Mouse (Mus musculus) NIH3T3 (cell line): ENCODE data around the gene Kcnab1.

Experiments
- DNase-seq: peaks from one replicate; pipeline ENCODE4 v3.0.0-alpha.2; 2012; ENCODE audit warnings: low read depth

Gene Kcnab1

DNA sequence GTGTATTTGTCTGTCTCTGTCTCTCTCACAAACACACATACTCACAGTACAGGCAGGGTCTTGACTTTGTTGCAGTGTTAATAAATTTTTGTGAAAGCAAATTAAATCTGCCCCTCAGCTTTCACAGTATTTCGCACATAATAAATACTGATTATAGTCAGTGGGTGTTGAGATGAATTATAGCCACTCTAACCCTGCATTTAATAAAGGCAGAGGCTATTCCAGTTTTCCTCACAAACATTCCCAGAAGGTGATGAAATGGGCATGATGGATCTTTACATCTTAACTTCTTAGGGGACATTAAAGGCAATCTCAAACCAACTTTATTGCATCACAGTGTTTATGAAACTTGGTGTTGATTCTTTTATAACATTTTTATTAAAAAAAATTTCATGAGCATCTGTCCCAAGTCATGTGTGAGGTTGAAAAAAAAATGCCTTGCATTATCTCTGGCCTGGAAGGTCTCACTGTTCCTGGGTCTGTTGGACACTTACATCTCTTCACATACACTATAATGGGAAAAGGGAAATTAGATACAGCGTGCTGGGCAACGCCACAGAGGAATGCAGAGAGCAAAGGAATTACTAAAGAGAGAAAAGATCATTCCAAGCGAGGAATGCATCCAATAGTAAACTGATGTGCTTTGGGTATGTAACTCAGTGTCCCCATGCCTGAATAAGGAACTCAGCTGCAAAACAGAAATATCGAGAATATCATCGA is 95.3 kb downstream of the Kcnab1 start:
- peak; percentile 71 for DNase-seq

DNA sequence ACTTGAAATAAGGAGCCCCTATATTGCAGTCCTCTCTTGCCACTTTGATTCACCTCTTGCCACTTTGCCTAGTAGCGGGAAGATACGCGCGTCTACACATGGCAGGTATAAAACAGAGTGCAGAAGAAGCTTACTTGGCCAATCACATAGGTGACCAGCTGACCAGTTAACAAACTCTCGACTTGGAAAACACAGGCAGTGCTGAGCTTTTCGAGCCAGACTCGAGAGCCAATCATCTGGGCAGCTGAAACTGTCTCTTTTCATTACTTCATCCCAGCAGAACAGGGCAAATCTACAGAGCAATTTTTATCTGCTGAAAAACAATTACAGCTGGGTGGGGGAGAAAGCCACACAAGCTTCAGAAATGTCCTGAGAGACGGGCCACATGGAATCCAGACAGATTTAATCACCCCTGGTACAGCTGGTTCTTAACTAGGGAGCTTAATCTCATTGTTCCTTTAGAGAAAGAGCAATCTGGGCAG is 96.4 kb downstream of the Kcnab1 start:
- DNase-seq: no peak

DNA sequence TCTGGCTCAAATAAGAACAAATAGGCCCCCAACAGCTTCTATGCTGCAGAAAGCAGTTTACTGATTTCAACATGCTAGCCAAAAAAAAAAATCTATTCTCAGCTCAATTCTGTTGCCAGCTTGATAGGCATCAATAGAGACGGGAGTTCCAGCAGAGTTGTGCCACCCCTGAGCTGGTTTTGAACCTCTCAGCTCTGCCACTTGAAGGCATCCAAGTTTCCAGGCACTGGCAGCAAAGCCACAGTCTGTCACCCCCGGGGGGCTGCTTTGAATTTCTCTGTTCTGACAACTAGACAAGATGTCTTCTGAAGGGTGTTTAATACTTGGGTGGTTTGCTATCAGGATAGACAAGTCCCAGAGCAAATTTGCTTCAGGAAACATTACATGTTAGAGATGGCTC is 104.5 kb downstream of the Kcnab1 start:
- DNase-seq: no peak

DNA sequence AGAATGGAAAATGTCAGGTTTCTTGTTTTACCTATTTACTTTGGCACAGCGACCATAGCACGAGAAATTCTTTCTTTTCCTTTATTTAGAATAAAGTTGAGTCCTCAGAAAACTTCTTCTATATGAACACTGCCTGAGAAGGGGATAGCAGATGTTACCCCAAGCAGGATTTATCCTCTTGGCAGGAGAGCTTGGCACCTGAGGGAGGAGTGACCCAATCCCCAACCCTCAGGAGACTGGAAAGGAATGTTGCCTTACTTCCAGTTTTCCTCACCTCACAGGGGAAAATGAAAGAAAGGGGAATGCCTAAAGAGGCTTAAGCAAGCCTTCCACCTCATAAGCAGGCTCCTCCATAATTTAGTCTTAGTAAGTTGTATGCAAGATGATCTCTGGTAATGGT is 105.5 kb downstream of the Kcnab1 start:
- DNase-seq: peak; percentile 57

DNA sequence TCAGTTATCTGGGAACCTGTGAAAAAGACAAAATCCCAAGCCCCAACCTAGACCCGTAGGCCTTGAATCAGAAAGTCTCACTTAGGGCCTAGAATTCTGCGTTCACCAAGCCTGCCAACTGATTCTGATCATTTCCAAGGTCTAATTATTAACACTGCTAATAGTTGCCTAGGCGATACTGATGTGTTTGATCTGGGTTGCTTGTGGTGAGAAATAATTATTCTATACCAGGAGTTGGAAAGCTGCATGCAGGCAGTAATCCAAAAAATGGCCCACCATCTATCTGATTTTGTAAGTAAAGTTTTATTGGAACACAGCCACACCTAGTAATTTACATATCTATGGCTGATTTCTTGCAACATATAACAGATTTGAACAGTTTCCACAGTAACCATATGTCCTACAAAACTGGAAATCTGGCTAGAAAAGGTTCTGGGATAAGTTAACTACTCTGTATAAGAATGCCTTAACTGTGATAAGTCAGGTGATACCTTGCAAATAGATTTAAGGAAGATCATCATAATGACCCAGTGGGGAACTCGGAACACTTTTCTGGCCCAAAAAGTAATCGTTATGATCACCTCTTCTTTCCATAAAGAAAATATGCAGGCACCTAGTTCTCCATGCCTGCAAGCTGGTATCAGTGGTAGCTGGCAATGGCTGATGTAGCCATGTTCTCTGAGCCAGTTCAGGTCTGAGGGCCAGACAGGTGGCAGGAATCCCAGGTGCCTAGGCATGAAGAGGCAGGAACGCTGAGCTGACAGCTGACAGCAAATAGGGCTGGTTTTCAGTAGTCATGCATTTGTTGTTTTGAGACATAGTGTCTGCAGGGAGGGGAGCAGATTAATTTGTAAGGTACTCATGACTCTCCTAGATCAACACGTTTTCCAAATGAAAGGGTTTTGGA is 108.7 kb downstream of the Kcnab1 start:
- no peak for DNase-seq

DNA sequence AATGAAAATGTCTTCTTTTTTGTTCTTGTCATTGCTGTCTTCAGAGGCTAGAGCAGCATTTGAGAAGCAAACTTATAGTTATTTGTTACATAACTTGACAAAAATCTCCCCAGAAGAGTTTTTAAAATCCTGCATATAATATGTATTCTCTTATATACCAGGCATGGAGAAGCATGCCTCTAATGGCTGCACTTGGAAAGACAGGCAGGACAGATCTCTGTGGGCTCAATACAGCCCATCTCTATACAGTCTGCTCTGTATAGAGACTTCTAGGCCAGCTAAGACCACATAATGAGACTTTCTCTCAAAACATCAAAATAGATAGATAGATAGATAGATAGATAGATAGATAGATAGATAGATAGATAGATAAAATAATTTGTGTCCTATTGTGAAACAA is 111.1 kb downstream of the Kcnab1 start:
- peak; percentile 28 for DNase-seq

DNA sequence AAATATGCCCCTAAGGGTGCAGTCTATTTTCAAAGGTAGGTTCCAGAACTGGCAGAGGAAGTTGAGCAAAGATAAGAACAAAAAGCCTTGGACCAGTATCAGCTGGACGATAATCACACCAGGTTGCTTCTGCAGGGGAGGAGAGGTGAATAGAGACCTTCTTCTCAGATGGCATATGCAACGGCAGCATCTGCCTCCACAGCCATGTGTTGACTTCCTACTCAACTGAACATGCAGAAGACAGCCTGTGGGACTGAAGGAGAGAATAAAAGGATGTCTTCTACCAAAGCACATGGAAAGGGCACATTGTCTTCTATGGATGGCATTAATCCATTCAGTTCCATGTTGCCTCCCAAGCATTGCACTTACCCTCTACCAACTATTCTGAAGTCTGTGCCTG is 114.5 kb downstream of the Kcnab1 start:
- no peak for DNase-seq

DNA sequence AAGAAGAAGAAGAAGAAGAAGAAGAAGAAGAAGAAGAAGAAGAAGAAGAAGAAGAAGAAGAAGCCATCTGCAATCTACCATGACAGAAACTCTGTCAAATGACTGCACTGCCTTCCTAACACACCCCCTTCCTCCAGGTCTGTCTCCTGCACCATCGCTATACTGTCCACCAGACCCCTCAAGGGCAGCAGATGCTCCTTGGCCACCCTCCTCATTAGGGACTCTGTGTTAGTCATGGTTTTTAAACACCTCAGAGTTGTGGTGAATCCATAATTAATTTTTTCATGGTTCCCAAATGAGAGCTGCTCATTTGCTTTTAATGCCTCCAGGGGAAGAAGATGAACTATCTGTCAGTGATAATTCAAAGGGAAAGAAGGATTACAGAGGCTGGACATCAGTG is 121.8 kb downstream of the Kcnab1 start:
- no peak for DNase-seq

DNA sequence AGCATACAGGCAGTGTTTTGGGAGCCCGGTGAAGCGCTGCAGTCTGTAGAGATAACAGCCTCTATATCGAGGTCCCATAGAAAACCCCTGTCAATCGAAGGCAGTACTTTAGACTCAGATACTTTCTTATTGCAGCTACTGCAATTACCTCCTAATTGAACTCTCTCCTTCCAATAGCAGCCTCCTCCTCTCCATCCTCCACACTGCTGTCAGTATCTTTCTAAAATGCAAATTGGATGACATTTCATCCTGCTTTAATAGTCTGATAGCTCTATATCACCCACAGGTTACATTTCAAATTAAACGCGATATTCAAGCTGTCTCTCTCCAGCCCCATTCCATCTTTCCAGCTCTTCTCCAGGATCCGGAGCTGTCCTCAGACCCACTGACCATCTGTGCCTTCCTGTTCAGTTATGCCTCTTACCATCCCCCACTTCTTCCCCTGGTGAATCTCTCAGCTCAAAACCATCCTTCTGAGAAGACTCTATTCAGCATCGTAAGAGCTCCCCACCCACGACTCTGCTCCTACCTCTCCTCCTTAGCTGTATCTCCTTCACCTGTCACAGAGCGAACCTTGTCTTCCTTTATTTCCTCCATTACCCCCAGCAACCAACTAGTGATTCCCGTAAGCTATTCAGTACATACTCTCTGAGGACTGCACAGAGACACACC is 122.4 kb downstream of the Kcnab1 start:
- no peak for DNase-seq

DNA sequence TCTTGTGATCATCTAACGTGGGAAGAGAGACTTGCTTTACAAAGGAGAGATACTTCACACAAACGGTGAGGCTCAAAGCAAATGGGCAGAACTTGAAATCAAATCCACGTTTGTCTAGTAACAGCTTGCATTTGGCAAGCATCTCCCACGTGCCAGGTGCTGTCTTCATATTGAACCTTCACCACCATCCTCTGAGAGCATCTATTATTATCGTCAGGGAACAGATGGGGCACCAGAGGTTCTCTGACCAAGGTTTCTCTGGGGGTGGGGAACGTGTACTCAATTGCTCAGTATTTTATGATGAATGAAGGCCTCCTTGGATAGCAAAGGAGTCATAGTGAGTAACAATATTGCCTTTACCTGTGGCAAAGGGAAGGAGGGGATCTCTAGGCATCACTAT is 139.8 kb downstream of the Kcnab1 start:
- no peak for DNase-seq

DNA sequence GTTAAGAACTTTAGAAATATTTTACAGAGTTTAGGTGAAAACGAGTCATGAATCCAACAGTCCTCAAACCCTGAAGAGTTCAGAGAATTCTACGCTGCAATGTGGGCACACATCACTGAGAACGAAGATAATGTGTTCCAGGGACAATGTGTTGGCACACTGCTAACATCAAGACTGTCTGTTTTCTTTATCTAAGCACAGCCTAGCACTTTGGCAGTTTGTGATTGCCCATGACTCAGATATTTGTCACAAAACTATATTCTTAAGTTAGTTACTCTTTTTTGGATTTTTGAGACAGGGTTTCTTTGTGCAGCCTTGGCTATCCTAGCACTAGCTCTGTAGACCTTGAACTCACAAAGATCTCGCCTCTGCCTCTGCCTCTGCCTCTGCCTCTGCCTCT is 151.3 kb downstream of the Kcnab1 start:
- peak; percentile 24 for DNase-seq

DNA sequence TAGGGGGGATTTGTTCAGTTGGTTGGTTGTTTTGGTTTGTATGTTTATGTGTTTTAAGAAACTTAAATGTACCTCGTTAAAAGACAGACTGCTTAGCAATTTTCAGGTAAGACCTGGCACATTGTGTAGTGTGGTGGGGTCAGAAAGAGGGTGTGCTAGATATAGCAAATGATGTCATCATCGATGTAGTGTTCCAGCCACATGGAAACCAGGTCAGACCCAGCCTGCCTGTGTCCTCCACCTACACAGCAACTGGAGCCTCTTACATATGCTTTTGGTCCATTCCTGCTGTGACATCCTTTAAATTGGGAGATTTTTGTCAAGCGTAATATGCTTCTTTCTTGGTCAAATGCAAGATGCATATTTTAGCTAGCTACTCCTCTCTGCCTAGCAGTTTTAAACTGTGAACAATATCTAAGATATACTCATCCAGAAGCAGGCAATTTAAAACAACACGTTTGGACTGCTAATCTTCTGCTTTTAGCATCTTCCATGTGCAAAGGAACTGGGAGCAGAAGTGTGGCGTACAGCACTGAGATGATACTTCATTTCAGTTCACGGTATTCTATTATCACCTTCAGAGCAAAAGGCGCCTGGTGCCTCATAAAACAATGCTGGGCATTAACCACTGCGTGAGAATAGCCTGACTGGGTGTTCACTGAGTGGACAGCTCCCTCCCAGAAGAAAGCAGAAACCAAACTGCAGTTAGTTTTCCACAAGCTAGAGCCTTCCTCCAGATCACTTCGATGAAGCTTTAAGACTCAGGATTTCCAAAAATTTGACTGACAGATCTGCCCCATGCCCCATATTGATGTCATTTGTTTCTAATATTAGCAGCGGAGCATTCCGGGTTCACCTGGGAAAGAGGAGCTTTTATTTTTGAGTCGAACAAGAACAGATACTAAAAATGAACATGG is 153.6 kb downstream of the Kcnab1 start:
- no peak for DNase-seq

DNA sequence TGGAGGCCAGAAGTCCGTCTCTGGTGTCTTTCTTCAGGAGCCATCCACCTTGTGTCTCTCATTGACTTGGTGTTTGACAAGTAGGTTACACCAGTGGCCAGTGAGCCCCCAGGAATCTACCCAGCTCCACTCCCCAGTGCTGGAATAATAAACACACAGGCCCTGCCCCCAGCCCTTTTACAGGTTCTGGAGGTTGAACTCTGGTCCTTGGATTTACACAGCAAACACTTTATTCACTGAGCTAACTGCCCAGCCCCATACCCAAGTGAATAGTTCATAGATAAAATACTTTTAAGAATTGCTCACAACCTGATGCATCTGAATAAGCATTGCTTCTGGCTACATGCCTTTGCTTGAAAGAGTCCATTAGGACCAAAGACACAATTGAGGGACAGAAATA is 164.1 kb downstream of the Kcnab1 start:
- DNase-seq: no peak

DNA sequence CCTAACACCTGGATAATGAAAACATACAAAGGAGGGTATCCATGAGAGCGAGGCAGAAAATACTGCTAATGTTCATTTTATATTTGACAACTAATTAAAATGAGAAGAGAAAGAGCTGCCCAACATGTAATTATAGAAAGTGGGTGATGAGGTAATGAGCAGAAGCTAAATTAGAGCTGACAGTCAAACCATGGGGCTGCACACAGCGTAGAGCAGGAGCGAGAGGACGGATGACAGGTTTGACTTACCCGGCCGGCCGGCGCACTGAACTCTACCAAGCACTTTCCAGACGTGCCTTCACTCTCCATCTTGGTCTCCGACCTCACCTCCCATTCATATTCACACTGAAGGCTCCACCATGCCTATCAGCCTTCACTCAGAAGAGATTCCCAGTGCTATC is 168.6 kb downstream of the Kcnab1 start:
- no peak for DNase-seq

DNA sequence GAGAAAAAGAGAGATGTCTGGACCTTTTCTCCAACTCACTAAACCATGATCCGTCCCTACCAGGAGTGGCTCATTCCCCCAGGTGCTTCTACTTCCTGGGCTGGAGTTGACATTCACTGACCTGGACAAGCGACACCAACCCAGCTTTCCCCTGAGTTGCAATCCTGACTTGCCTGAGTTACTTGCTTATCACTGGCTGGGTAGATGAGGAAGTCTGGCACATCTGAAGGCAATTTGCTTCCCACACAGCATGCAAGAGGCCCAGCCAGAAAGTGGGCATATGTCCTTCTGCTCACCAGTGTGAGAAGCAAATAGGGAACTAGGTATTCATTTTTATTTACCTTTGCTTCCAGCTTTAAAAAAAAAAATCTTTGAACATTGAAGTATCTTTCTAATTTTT is 174.2 kb downstream of the Kcnab1 start:
- DNase-seq: no peak

DNA sequence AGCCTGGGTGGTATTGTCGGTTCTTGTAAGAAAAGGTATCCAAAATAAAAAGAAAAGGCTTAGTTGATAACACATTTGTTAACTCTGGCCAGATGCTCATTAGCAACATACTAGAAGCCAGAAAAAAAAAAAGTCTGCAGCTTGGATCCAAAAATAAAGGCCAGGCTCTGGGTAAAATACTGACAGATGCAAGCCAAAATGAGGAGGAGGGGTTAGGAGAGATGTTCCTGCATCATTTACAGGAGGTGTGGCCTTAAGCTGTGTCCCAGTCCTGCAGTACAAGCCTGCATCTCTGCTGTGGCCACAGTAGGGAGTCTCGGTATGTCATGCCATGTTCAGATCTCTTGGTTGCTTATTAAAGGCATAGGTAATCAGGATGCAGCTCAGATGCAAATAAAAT is 179.8 kb downstream of the Kcnab1 start:
- no peak for DNase-seq

DNA sequence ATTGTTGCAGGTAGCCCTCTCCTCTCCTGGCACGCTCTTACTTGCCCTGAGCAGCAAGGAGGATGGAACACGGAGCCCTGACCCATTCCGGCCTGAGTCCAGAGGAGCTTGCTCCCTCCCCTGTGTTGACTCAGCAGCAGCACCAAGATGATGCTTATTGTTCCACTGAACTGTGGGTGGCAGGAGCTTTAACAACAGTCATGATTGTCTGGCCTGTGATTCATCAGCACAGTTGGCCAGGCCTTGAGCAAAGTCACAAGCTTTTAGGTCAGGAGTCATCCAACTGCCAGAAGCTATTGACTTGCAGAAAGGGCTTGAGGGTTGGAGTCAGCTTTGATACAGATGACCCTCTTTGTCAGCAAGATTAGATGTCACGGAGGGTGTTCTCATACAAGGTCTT is 187.8 kb downstream of the Kcnab1 start:
- peak; percentile 76 for DNase-seq

DNA sequence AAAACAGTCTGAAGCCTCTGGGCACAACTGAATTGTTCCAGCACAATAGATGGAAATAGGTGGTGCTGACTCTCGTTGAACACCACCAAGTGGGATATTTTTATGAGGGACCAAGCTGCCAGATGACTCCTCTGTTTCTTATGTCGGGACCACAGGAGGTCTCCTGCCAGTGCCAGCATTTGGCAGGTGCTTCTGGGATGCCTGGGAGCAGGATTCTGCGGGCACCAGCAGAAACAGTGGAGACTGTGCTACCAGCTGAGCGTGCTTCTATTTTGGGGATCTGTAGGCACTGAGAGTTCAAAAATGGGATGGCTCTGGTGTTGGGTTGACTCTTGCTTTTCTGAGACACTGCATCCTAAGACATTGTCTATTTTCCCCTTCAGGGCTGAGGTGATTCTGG is 190.0 kb downstream of the Kcnab1 start:
- no peak for DNase-seq

DNA sequence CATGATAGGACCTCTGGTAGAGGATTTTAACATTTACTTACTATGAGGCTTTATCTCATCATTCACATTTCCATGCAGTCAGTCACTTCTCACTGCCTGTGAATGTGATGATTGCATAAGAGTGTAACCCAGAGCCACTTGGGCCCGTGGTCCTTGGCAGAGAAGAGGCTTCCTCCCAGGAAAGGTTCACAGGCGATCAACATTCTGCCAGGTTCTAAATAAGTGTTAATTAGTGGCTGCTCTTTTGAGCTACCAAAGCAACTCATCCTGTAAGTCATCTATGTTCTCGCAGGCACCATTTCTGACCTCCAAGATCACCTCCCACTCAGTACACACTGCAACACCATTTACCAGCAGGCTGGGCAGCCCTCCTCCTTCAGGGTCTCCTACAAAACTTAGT is 192.3 kb downstream of the Kcnab1 start:
- no peak for DNase-seq

DNA sequence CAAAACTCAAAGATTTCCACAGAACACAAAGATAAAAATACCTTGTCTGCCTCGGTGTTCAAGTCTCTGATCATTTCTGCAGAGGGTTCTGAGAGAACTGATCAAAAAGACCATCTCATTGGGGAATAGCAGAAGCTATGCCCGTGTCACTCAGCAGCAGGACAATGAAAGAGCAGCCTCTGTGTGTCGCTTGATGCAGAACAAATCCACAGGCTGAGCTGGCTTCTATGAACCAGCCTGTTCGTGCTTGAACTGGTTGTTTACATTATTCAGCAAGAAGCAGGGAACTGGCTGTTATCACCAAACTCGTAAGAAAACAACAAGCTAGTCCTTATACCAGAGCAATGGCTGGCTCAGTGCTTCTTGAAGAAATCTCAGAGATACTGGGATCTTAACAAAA is 193.4 kb downstream of the Kcnab1 start:
- no peak for DNase-seq

DNA sequence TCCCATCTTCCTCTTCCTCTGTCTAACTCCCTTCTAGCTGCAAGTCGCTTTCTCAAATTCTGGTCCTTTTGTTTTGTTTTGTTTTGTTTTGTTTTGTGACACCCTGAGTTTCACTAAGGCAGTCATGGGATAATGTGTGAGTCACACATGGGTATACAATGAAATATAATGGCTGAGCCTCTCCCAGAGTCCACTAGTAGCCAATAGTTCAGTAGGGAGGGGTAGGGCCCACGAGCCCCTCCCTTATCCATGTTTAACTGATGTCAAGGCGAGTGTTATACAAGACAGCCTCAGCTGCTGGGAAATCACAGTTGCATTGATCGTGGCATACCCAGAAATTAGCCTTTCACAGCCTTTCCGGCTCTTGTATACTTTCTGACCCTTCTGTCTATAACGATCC is 206.7 kb downstream of the Kcnab1 start:
- DNase-seq: peak; percentile 64

DNA sequence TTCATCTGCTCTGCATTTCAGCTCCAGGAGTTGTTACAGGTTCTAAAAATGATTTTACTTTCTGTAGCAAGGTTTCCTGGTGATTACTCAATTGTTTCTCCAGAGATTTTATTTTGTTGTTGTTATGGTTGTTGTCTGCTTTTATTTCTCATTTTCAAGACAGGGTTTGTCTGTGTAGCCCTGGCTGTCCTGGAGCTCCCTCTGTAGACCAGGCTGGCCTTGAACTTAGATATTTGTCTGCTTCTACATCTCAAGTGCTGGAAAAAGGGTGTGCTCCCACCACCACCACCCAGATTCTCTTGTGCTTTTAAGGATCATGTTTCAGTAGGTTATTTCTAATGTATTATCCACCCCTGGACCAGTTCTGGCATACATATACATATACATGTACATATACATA is 207.6 kb downstream of the Kcnab1 start:
- DNase-seq: peak; percentile 59
